Mouse (Mus musculus) megakaryocyte-erythroid progenitor cell, adult 5-6 weeks (primary cell): Measurements from ENCODE around the gene G430095P16Rik. TPM values are rescaled to one million over a fixed set of nuclear protein-coding genes. Genes with fewer than 3 reads are reported as not detected.

ENCODE experiments used
- ATAC-seq: replicated peaks from 2 replicates; pipeline ENCODE4 v1.8.0; 2016; ENCODE audit warnings: mild to moderate bottlenecking, inconsistent platforms; ENCODE audit not compliant: severe bottlenecking, poor library complexity, low FRiP score, low TSS enrichment
- total RNA-seq, 2 experiments: library from RNA; stranded (forward) in 1 of 2; stranded (reverse) in 1 of 2; fragments of 200-1000, 215-1000 nt in 1 of 2; fragments of >200 nt in 1 of 2; fragmentation: Nextera tagmentation in 1 of 2; gene quantifications; 2 replicates each; pipeline ENCODE4 v1.2.3; 2014 to 2017

G430095P16Rik gene
- total RNA-seq (2014; fragmentation: Nextera tagmentation) (25.7 and 28.1 TPM in 2 replicates), total RNA-seq (2017) (8.2 and 11.4 TPM in 2 replicates)

GRCm38 (mm10) chr8:84722850-84723570 lies at the start of gene G430095P16Rik:
G430095P16Rik (plus strand) TSS chr8:84723007.
- ATAC-seq = peak; percentile 88

- no peak for ATAC-seq
These were observed 45.5 kb upstream of the G430095P16Rik start for GRCm38 (mm10) chr8:84677305-84677704.

- ATAC-seq = no peak
These were observed 41.3 kb upstream of the G430095P16Rik start for GRCm38 (mm10) chr8:84681476-84681875.

GRCm38 (mm10) chr8:84682257-84682656 lies 40.5 kb upstream of the G430095P16Rik start:
- no peak for ATAC-seq

- no peak for ATAC-seq
These were observed 38.3 kb upstream of the G430095P16Rik start for GRCm38 (mm10) chr8:84684537-84684936.

- peak; percentile 24; the same call in 1 of the 2 replicates for ATAC-seq
These were observed 36.4 kb upstream of the G430095P16Rik start, which contains the start of gene Trmt1 for GRCm38 (mm10) chr8:84686191-84687002. Trmt1 (plus strand) TSS chr8:84686307.

- ATAC-seq = no peak
These were observed 35.7 kb upstream of the G430095P16Rik start for GRCm38 (mm10) chr8:84687003-84687704.

GRCm38 (mm10) chr8:84687705-84688100 lies 35.1 kb upstream of the G430095P16Rik start, which contains the start of gene Nacc1:
Nacc1 (minus strand) TSS chr8:84687862.
- ATAC-seq = peak; percentile 71

- ATAC-seq = peak; percentile 80
These were observed 33.5 kb upstream of the G430095P16Rik start for GRCm38 (mm10) chr8:84689091-84689915.

GRCm38 (mm10) chr8:84693332-84693731 lies 29.5 kb upstream of the G430095P16Rik start:
- ATAC-seq = no peak

GRCm38 (mm10) chr8:84695140-84695539 lies 27.7 kb upstream of the G430095P16Rik start:
- no peak for ATAC-seq

GRCm38 (mm10) chr8:84697166-84698130 lies 25.4 kb upstream of the G430095P16Rik start:
- ATAC-seq = 0 out of 2 replicates have a peak, but pooled peaks have one; percentile 20

GRCm38 (mm10) chr8:84698288-84698687 lies 24.5 kb upstream of the G430095P16Rik start:
- no peak for ATAC-seq

GRCm38 (mm10) chr8:84698929-84699401 lies 23.8 kb upstream of the G430095P16Rik start:
- ATAC-seq = no peak

GRCm38 (mm10) chr8:84699861-84700322 lies 22.9 kb upstream of the G430095P16Rik start:
- ATAC-seq = no peak

- ATAC-seq = no peak
These were observed 22.3 kb upstream of the G430095P16Rik start for GRCm38 (mm10) chr8:84700526-84700925.
